Mouse (Mus musculus) brain, embryonic 18.5 days (tissue): ENCODE measurements at regions not wholly inside any gene's neighbourhood (a gene's known extent, or its start where the extent isn't known, plus 50 kb on each side); places are given as distances from the start of the nearest gene placed in this dataset.

Source experiments
- DNase-seq: peaks from one replicate; pipeline ENCODE4 v3.0.0-alpha.2; 2012; ENCODE audit warnings: low read depth, low spot score

DNA sequence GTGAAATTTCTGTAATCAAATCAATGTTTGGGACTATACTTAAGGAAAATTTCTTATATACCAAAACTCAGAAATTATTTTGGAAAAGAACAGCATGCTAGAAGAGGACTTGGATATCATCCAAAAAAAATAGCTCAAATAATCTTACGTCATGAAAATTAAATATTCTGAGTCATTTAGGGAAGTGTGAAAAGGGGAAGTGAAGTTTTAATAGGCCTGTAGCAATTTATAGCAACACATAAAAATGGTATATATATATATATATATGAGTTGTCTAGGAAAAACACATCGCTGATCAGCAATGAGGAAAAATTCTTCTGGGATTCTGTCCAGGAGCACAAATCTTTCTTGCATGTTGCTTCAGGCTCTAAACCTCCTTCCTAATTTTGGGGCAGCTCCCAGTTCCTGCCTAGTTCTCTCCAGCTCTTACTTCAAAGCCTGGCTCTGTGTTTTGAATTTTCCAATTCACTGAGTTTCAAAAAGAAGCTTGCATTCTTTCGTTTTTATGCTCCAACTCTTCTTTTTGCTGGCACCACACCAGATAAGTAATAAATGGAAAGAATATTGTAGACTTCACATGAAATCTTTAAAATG is 402.5 kb upstream of the Gemin8 start:
- peak; percentile 32 for DNase-seq
